Mouse (Mus musculus) cortical plate, adult 2 months (tissue): ENCODE results near the gene Morn2. TPM values are rescaled to one million over a fixed set of nuclear protein-coding genes. Genes with fewer than 3 reads are reported as not detected.

ENCODE experiments used
- H3K27ac ChIP-seq: fragments of 200-500 bp; 2 replicates; pipeline ENCODE4 v1.5.1; 2012; ENCODE audit warnings: low read length, control low read depth, inconsistent platforms; ENCODE audit not compliant: insufficient read depth
- H3K4me1 ChIP-seq: fragments of 200-500 bp; 2 replicates; pipeline ENCODE4 v1.6.1; 2011; ENCODE audit warnings: low read length; ENCODE audit not compliant: control insufficient read depth, insufficient read depth
- H3K4me3 ChIP-seq: fragments of 200-500 bp; 2 replicates; pipeline ENCODE4 v1.5.1; 2011; ENCODE audit warnings: mild to moderate bottlenecking, low read length, control low read depth; ENCODE audit not compliant: insufficient read depth
- CTCF ChIP-seq: fragments of 200-500 bp; IDR thresholded peaks from 2 replicates; pipeline ENCODE4 v1.5.1; 2011; ENCODE audit warnings: mild to moderate bottlenecking, control low read depth, low read length; ENCODE audit not compliant: insufficient read depth; ENCODE audit errors: extremely low read depth
- POLR2A ChIP-seq: fragments of 200-500 bp; IDR thresholded peaks from 2 replicates; pipeline ENCODE4 v1.6.1; 2011; ENCODE audit warnings: mild to moderate bottlenecking, low read length, control low read depth; ENCODE audit not compliant: insufficient read depth; ENCODE audit errors: extremely low read depth
- polyA plus RNA-seq: library from polyadenylated mRNA; depleted of rRNA; stranded (reverse); fragments of >200 nt; gene quantifications from 2 replicates; pipeline ENCODE4 v1.2.3, GENCODE M21; 2012

Morn2 gene
- polyA plus RNA-seq, 1 experiment, result 30.4 TPM

GRCm38 (mm10) chr17:80279340-80280070, 10.5 kb upstream of the Morn2 start:
- H3K4me1 ChIP-seq, result peaks cover 1% of the 10 kb centered on the region; the same call in 1 of the 2 replicates

GRCm38 (mm10) chr17:80284446-80284845, 5.6 kb upstream of the Morn2 start:
- no peak overlapping the region for H3K27ac ChIP-seq
- TF ChIP-seq CTCF (no peak), POLR2A (no peak)
- H3K4me1 ChIP-seq, result peaks cover 1% of the 10 kb centered on the region; the same call in 1 of the 2 replicates
- no peak overlapping the region for H3K4me3 ChIP-seq

More at GRCm38 (mm10) chr17:80279340-80280070, 10.5 kb upstream of the Morn2 start:
- H3K4me3 ChIP-seq, result no peak overlapping the region
- TF ChIP-seq CTCF (no peak), POLR2A (no peak)
- H3K27ac ChIP-seq, result no peak overlapping the region

GRCm38 (mm10) chr17:80288012-80288411, 2.0 kb upstream of the Morn2 start:
- peaks cover 1% of the 10 kb centered on the region; the same call in 1 of the 2 replicates for H3K4me1 ChIP-seq
- no peak overlapping the region for H3K4me3 ChIP-seq
- H3K27ac ChIP-seq, result no peak overlapping the region
- TF ChIP-seq CTCF (no peak), POLR2A (no peak)

GRCm38 (mm10) chr17:80289280-80290073, 526 bp upstream of the Morn2 start:
- Histone ChIP-seq H3K27ac (peak overlapping the region; percentile 49; the same call in 1 of the 2 replicates), H3K4me3 (peak overlapping the region; percentile 87), H3K4me1 (no peaks in the 10 kb centered on the region)
- TF ChIP-seq POLR2A, result no peak
- no peak for TF ChIP-seq CTCF

- no peak overlapping the region for H3K4me3 ChIP-seq
- H3K4me1 ChIP-seq, result no peaks in the 10 kb centered on the region
- H3K27ac ChIP-seq, result no peak overlapping the region
- TF ChIP-seq POLR2A, result no peak
- TF ChIP-seq CTCF, result peak; percentile 26; the same call in 1 of the 2 replicates
Measured at GRCm38 (mm10) chr17:80291148-80291547, 1.1 kb downstream of the Morn2 start.

GRCm38 (mm10) chr17:80295258-80295657, 5.3 kb downstream of the Morn2 start:
- no peak for TF ChIP-seq POLR2A
- TF ChIP-seq CTCF, result no peak
- Histone ChIP-seq H3K4me3 (no peak overlapping the region), H3K27ac (no peak overlapping the region), H3K4me1 (no peaks in the 10 kb centered on the region)

- no peaks in the 10 kb centered on the region for H3K4me1 ChIP-seq
- no peak for TF ChIP-seq CTCF
- no peak for TF ChIP-seq POLR2A
- no peak overlapping the region for H3K27ac ChIP-seq
- no peak overlapping the region for H3K4me3 ChIP-seq
Measured at GRCm38 (mm10) chr17:80298844-80299243, 8.8 kb downstream of the Morn2 start.

GRCm38 (mm10) chr17:80307251-80307650, 17.2 kb downstream of the Morn2 start, which contains the start of gene Arhgef33:
Gene Arhgef33, plus strand, starts transcription at chr17:80307407.
- Histone ChIP-seq H3K4me1 (peaks cover 2% of the 10 kb centered on the region), H3K4me3 (no peak within 1 kb of the TSS), H3K27ac (no peak within 1 kb of the TSS)
- no peak for TF ChIP-seq POLR2A
- no peak for TF ChIP-seq CTCF

- Histone ChIP-seq H3K4me1 (peaks cover 4% of the 10 kb centered on the region), H3K27ac (no peak overlapping the region), H3K4me3 (no peak overlapping the region)
- no peak for TF ChIP-seq CTCF
Measured at GRCm38 (mm10) chr17:80311761-80312160, 21.8 kb downstream of the Morn2 start.

GRCm38 (mm10) chr17:80312405-80312804, 22.4 kb downstream of the Morn2 start:
- TF ChIP-seq POLR2A (no peak), CTCF (no peak)
- peaks cover 4% of the 10 kb centered on the region for H3K4me1 ChIP-seq
- H3K27ac ChIP-seq, result no peak overlapping the region
- H3K4me3 ChIP-seq, result no peak overlapping the region
